Mouse (Mus musculus) gastrocnemius, postnatal 10 days (tissue): ENCODE measurements at regions not wholly inside any gene's neighbourhood (a gene's known extent, or its start where the extent isn't known, plus 50 kb on each side); places are given as distances from the start of the nearest gene placed in this dataset.
A peak's percentile ranks its signal among the peaks of the same experiment; 100 is the strongest.
"Not testable (repeated sequence)": the region's sequence is repeated elsewhere in the genome, so short reads cannot be mapped to it uniquely, and the experiment has no call there.

Source experiments
- DNase-seq: peaks from one replicate; pipeline ENCODE4 v3.0.0; 2021; ENCODE audit warnings: mixed read lengths

DNA sequence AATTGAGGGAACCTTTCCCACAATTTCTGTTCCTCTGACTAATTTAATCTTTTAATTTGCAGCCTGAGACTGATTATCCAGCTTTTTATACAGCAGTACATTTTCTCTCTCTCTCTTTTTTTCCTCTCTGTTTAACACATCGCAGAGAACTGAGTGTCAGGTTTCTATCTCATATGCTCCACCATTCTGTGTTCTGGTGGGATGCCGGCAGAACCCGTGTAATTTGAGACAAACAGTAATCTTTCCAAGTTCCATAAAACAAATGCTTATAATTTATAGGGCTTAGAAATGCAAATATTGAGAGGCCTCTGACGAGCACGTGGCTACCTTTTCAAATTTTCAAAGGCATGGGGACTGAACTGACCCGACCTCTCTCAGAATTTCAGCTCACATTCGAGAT lies 59.1 kb downstream of the Zbtb18 start:
- no peak for DNase-seq

DNA sequence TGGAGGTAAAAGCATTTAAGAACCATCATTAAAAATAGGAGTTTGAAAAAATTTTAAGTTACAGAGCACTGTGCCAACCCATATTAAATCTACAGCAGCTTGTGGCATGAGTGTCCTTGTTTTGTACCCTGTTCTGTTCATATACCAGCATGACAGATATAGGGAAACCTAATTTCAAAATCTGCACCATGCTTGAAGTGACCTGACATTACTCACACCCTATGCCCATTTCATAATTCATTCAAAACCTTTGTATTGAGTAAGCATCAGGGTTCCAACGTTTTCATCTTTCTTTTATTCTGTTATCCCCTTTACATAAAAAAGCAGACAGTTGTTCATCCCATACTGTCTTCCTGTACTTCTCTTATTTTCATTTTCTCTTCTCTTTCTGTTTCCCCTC lies 61.8 kb downstream of the Zbtb18 start:
- no peak for DNase-seq

DNA sequence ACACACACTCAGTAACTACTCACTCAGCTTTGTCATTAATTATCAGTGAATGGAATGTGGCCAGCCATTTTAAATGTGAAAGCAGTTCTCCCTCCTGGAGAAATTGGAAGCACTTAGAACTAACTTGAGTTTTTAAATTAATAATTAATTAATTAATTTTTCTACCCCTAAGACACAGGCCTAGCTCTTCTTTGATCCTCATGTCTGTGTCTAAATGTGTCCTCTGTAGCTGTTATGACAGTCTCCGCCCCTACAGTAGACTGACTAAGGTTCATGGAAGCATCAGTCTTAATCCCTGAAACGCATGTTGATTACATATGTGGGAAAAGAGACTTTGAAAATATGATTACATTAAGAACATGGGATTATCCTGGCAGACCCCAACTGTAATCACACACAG lies 62.6 kb downstream of the Zbtb18 start:
- no peak for DNase-seq

DNA sequence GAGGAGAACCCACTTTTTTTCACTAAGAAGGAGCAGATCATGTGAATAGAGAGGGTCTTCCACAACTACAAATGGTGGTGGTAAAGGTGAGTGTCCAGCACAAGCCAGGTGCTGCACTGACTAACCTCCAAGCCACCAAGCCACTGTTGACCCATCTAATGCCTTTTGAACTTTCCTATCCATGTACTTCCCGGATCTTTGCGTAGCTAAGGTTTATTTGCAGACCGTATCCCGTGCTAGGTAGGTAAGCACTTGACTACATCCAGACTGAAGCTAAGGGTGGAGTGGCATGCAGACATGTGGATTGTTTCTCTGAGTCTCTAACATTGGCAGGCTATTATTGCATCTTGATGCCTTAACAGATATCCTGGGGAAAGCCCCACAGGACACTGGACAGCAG lies 65.2 kb downstream of the Zbtb18 start:
- not testable (repeated sequence) for DNase-seq

DNA sequence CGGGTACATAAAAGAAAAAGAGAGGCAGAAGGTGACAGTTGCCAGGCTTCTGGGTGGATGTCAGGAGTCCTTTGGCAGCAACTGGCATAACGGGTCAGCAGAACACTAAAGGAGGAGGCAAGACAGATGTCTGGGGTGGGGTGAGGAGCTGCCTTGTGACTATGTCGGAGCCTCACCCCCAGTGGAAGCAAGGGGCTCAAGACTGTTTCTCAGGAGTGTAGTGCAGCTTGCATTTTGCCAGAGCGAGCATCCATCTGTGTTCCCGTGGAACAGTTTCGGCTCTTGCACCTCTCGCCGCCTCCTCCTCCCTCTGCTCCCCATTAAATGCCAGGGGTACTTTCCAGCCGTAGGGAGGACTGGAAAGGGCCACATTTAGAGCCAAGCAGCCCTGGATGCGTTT lies 67.6 kb downstream of the Zbtb18 start:
- DNase-seq: no peak

DNA sequence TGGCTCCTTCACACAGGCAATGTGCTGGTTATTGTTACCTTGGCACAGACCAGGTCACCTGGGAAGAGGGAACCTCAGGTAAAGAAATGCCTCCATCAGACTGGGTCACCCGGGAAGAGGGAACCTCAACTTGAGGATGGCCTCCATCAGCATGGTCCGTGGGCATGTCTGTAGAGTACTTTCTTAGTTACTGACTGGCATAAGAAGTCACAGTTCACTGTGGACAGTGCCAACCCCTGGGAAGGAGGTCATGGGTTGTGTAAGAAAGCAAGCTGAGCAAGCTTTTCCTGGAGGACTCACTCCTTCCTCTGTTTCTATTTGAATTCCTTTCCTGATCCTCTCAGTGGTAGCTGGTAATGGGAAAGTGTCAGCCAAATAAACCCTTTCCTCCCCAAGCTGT lies 70.0 kb downstream of the Zbtb18 start:
- DNase-seq: no peak

DNA sequence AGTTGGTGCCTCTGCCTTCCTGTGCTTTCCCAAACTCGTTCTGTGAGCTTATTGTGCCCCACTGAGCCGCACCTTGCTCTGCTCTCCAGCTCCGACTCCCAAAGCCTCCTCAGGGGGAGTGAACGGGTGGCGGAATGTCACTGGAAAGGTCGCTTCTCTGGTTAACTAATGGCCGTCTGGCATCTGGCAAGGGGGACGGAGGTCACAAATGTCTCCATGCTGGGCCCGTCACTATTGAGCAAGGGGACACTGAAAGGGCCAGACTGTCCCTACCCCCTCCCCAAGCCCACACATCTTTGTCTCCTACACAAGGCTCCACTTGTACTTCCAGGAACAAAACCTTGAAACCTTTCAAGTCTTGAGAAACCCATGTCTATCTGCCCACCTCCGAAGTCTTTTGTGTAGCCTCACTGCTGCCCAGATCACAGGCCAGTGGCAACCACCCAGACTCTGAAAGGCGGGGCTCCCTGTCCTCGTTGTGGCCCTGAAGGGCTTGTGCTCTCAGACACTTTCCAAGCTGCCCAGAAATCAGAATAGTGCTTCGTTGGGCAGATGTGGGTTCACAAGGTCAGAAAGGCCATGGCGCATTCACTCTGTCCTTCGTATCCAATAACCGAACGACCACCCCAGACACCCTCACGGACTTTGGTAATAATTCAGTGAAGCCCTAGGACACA lies 75.9 kb downstream of the Zbtb18 start:
- no peak for DNase-seq

DNA sequence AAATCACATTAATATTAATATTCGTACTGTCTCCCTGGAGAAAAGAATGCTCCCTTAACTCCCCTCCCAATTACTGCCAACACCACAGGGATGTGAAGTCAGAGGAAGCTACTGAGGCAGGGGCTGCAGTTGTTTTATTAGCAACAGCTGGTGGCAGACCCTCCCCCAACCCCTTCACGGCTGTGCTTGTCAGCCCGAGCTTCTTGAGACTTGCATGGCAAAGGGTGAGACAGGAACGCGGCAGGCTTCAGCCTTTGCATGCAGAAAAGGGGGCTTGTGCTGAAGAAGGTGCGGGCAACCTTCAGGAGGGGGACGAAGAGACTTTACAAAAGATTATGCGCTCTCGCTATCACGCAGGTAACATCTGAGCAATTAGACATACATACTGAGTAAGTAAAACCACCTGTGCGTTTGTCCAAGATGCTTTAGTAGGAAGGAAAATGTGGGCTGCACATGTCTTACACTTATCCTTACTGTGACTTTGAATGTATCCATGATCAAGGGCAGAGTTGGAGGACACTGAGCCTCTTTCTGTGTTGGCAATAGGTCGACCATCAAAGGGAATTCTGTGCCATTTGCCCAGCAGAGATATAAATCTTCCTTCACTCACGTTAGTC lies 76.9 kb downstream of the Zbtb18 start:
- no peak for DNase-seq

DNA sequence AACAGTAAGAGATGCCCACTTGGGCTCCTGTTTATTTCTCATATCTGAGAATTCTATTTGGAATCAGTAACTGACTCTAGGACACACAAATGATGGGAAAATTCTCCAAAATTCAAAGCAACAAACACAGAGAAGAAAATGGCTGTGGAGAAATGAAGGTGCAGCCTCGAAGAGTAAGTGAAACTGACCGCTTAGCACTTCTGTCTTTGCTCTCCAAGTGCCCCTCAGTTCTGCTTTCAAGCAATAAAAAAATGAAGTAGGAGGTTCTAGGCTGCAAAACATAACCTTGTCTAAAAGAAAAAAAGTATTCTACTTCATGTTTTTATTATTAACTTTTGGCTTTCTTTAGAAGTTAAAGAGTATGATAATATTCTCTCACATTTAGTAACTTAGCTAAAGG lies 79.0 kb downstream of the Zbtb18 start:
- DNase-seq: no peak

DNA sequence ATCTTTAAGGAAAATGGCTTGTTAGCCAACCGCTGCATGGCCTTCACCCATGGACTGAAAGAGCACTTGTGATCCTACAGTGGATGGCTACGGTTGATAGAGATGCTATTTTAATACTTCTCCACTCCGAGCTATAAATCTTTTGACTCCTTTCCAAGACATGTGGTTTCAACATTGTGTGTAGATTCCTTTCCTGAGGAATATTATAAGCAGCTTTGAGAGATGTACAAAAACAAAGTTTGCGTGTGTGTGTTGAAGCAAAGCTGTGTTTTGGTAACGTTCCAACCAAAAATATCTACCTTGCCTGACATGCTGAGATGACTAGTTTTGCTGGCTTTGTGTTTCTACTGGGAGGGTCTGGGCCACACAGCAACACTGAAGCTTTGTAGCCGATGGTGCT lies 83.0 kb downstream of the Zbtb18 start:
- no peak for DNase-seq

DNA sequence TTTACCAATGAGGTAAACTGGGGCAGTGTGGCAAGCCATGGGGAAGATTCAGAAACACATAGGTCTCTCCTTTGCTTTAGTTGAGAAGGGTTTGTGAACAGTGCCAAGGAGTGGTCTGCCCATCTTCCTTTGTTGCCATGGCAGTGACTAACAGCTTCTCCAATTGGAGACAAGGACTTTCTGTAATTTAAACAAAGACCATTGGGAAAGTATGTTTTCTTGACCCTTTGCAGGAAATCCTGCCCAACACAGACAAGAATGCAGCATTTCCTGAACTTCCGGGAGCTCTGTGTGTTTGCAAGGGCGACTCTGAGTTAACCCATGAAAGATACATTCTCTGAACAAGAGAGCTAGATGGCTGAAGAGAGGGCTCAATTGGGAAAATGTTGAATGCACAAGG lies 89.6 kb downstream of the Zbtb18 start:
- DNase-seq: no peak

DNA sequence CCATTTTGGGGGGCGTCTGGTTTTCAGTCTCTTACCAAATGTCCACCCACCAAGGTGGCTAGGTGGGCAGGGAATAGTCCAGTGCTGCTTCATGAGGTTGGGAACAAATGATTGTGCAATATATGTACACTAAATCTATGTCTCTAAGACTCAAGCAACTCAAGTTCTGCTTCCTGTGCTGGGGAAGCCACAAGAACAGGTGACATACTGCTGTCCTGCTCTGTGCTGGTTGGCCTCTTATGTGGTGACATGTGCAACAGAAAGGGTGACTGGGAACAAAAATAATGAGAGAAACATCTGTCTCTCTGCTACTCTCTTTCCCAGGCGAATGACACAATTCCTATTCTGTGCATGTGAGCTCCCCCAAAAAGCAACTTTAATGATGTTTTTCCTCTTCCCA lies 90.5 kb downstream of the Zbtb18 start:
- no peak for DNase-seq

DNA sequence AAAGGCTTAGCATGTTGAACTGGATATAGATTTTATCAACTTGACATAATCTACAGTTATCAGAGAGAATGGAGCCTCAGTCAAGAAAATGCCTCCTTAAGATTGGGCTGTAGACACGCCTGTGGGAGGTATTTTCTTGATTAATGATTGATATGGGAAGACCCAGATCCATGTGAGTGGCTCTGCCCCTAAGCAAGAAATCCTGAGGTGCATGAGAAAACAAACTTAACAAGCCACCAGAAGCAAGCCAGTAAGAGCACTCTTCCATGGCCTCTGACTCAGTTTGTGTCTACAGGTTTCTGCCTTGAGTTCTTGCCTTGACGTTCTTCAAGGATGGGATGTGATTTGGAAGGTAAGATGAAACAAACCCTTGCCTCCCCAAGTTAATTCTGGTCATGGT lies 91.2 kb downstream of the Zbtb18 start:
- DNase-seq: no peak

DNA sequence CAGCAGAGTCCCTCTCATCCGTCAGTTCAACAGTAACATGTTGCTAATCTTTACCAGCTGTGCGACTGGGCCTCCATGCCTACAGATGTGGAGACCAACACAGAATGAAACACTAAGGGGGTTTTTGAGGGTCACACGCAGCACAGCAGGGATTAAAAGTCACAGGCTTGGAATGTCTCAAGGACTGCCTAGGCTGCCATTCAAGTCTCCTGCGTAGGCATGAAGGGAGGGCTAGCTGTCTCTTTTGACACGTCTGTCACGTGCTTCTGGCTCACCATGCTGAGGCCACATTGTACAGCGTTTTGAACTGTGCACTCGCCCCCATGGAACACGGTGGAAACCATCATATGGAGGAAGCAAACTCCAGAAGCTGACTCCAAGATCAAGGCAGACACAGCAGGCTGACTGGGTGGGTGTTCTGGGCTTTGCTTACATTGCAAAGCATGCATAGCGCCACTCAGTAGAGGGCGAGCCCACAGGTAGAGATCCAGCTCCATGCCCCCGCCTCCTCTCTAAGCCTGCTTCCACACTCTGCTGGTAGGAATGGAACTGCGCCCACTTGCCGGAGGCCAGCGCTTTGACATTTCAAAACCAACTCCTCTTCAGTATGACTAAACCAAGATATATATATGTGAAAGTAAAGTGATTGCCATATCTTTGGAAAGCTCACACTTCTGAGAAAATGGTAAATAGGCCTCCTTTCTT lies 103.0 kb downstream of the Zbtb18 start:
- DNase-seq: no peak

DNA sequence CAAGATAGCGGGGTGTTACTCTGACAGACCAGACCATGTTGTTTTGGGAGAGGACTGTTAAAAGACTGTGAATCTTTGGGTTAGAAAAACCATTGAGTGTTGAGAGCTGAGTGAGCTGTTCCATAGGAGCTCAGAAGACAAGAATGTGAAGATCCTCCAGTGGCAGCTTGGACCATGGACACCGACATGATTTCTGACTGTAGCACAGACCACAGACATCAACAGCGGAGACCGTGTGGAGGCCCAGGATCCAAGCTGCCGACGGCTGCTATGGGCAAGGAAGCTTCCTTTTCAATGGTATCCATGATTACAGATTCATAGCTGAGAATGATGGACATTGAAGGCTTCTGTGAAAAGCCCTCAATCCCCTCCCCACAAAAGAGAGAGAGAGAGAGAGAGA lies 105.6 kb downstream of the Zbtb18 start:
- no peak for DNase-seq

DNA sequence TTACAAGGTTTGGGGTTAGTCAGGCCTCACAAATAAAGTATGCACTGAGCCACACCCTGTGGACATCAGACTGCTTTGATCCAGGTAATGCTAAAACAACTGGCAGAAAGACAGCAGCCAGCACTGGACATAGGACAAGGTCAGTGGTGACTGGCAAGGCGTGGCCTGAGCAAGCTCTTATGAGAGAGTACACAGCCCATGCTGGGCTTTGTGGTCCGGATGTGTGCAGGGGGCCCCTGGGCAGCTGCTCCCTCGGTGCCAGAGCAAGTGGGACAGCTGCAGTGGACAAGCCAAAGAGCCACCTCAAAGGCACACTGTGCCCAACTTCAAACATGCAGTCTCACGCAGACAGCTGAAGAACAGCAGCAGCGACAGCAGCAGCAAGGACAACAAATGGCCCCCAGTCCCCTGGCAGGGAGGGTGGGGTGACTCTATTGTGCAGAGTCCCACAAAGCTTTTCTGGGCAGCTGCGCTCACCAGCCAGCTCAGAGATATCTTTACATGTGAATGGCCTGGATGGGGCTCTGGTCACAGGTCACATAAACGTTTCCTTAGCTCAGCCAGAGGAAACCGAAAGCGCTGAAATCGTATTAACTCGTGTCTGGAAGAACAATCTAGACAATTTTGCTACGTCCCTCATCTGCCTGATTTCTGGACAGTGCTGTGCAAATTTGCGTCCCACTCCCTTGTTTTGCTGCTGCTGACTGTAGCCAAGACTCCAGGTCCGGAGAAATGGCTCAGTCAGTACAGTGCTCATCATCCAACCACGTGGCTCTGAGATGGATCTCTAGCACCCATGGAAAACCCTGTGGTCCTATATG lies 113.5 kb downstream of the Zbtb18 start:
- DNase-seq: peak; percentile 32

DNA sequence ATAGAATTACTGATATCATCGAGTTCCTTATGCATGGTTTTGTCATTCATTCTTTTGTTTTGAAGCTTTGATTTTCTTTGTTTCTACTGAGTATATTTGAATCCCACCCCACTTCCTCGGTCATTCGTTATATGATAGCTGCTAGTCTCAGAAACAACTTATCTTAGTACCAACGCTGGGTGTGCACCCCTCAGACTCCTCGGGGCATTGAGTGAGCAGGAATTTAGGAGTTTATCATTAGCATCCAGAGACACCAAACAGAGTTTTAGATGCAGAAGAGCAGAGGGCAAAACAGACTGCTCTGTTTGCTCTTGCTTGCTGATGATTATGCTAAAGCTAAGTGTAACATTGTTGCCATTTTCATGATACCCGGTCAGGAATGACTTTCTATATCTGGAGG lies 115.3 kb downstream of the Zbtb18 start:
- no peak for DNase-seq

DNA sequence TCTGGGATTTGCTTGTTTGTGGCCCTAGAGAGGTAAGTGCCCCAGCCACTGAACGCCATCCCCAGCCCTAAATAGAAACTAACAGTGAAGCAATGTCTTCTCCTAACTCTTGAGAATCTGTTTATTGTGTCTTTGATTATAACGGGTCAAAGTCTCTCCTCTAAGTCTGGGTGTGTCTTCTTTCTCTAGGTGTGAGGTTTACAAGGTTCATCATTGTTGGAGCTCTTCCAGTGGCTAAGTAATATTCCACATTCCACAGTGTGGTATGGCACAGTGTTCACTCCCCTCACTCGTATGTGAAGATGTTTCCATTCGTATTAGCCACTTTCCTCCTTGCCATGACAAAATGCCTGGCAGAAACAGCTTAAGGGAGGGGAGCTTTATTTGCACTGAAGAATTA lies 115.7 kb downstream of the Zbtb18 start:
- no peak for DNase-seq

DNA sequence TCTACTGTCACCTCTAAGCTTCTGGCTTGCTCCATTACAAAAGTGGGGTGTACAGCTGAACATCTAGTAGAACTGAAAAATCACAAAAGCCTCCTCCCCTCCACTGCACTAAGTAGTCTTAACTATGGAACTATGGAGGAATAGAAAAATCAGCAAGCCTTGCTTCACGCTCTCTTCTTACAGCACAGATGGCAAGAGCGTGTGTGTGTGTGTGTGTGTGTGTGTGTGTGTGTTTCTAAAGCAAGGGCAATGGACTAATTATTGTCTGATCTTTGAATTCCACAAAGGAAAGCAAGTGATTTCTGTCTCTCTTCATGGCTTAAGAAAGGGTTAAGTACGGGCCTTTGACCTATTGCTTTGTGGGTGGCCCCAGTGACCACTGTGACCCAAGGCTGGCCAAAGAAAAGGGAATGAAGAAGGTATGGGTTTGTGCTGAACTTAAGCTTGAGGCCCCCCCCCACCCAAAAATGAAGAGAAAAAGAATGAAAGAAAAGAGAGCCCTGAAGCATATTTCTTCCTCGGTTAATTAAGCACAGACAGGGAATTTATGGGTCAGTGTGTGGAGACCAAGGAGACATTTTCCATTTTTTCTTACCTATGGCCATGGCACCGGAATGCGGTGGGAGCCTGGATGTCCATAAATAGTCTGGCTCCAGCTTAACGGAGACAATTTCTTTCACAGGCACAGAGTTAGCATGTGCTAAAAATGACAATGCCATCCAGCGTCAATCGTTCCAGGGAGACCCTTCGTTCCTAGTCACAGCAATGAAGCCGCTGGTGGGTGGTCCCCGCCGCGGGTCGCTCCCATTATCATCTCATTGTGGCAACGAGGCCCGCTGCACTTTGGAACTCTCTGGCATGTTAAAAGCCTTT lies 119.8 kb downstream of the Zbtb18 start:
- DNase-seq: no peak

DNA sequence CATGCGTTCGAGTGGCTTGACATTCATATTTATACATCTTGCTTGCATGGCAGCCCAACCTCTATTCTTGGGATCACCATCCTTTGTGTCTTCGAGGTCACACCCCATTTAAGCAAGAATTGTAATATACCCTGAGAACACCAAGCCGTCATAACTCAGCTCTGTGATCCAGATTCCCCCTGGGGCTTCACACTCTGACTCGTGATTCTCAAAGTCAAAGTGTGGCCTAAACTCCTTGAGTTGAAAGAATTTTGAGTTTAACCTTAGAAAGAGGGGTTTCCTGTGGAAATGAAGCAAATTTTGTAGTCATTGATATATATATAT lies 120.4 kb downstream of the Zbtb18 start:
- DNase-seq: no peak

DNA sequence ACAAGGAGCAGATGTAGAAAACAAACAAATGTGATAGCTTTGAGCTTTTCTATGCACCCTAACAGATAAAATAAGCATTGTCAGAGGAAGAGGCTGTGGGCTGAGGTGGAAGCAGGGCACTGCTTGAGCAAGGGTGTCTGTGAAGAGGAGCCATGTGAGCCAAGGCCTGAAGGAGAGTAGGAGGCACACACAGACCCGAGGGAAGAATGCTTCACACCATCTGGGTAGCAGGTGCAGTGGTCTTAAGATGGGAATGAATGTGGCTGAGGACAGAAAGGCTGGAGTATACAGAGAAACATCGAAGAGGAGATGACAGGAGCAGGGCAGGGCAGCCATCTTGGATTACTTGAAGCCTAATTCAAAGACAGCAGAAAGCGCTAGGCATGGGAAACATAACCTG lies 123.5 kb downstream of the Zbtb18 start:
- no peak for DNase-seq
